Mouse (Mus musculus) bone marrow macrophage, adult 2 months (primary cell): ENCODE data around the gene Hspa2. TPM values are rescaled to one million over a fixed set of nuclear protein-coding genes. Genes with fewer than 3 reads are reported as not detected.

ENCODE experiments used
- H3K27ac ChIP-seq: 2 replicates; pipeline ENCODE4 v1.5.1; 2012; ENCODE audit warnings: low read depth, low read length; ENCODE audit not compliant: insufficient read depth
- H3K4me1 ChIP-seq: 2 replicates; pipeline ENCODE4 v1.6.1; 2012; ENCODE audit warnings: low read length; ENCODE audit not compliant: control insufficient read depth, insufficient read depth
- H3K4me3 ChIP-seq: 2 replicates; pipeline ENCODE4 v1.5.1; 2012; ENCODE audit warnings: mild to moderate bottlenecking, low read length, moderate library complexity; ENCODE audit not compliant: insufficient read depth
- CTCF ChIP-seq: IDR thresholded peaks from 2 replicates; pipeline ENCODE4 v1.5.1; 2012; ENCODE audit warnings: low read depth, mild to moderate bottlenecking, low read length, moderate library complexity
- POLR2A ChIP-seq: IDR thresholded peaks from 2 replicates; pipeline ENCODE4 v1.6.1; 2012; ENCODE audit warnings: mild to moderate bottlenecking, low read depth, low read length, borderline replicate concordance
- polyA plus RNA-seq: library from polyadenylated mRNA; stranded (reverse); fragments of >200 nt; gene quantifications from 2 replicates; pipeline ENCODE4 v1.2.4, GENCODE M21; 2012; ENCODE audit not compliant: missing spikeins, insufficient read depth, insufficient read length

The Hspa2 gene
- polyA plus RNA-seq, 1 experiment = 8.0 TPM

DNA sequence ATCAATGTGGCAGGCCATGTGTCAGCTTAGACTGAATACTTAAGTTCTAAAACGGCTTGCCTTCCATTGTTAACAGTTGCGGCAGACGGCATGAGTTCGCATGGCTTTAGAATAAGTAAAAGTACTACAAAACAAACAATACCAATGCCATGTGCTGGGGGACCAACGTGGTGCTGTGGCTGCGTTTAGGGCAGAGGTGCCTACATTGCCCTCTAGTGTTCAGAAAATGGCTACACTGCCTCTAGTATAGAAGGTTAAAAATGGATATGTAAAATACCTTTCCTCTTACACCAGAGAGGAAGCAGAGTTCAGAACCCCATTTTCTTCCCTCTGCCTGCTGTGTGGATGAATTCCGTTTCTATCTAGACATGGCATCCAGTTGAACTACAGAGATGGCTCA is 27.3 kb upstream of the Hspa2 start:
- peak; percentile 50 for TF ChIP-seq CTCF
- no peak for TF ChIP-seq POLR2A
- H3K27ac ChIP-seq = peak overlapping the region; percentile 45
- peaks cover 50% of the 10 kb centered on the region for H3K4me1 ChIP-seq
- peak overlapping the region; percentile 6; the same call in 1 of the 2 replicates for H3K4me3 ChIP-seq

DNA sequence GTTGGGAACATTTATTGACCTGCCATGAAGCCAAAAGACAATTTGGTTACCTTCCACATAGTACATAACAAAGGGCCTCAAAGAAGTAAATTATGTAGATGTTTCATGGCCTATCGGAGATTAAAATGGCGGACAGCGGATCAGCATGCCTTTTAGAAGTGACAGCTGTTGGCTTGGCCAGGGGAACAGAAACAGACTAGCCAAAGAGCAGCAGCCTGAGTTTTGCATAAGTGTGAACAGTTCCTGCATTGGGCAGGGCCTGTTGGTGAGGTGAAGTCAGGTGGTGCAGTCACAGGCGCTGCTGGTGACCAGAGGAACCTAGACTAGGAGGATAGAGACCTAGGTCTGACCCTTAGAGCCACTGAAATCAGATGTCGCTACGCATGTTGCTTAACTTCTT is 26.9 kb upstream of the Hspa2 start:
- Histone ChIP-seq H3K4me1 (peaks cover 50% of the 10 kb centered on the region), H3K27ac (peak overlapping the region; percentile 20), H3K4me3 (no peak overlapping the region)
- no peak for TF ChIP-seq POLR2A
- 0 out of 2 replicates have a peak, but pooled peaks have one; percentile 5 for TF ChIP-seq CTCF

DNA sequence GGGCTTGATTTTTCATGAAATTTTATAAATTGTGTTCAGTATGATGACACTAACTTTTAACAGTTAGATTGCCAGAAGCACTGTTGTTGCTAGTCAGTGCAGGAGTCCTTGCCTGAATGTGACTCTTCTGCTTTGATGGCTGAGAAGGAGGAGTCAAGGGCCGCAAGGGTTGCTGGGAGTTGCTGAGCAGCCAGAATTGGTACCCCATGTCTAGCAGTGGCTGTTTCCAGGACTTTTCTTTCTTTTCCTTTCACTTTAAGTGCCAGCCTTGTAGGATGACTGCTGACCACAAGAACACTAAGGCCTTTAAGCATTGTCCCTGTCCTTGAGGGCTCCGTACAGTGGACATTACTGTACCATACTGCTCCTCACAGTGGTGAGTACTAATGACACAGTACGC is 26.2 kb upstream of the Hspa2 start:
- peak overlapping the region; percentile 60 for H3K27ac ChIP-seq
- H3K4me3 ChIP-seq = peak overlapping the region; percentile 20; the same call in 1 of the 2 replicates
- peaks cover 45% of the 10 kb centered on the region for H3K4me1 ChIP-seq
- TF ChIP-seq CTCF = no peak
- TF ChIP-seq POLR2A = no peak

DNA sequence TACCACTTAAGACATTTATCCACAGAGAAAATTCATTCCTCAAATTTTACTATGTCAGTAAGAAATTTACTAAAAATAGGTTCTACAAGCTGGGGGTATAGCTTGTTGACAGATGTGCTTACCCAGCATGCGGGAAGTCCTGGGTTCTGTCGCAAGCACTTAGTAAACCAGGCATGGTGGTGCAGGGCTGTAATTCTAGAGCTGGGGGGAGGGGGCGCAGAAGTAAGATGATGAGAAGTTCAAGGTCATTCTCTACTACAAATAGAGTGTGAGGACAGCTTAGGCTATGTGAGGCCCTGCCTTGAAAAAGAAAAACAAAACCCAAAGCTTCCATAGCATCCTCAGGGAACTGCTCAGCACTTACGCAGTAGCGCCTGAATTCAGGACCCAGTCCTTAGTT is 25.4 kb upstream of the Hspa2 start:
- no peak overlapping the region for H3K4me3 ChIP-seq
- no peak overlapping the region for H3K27ac ChIP-seq
- no peak for TF ChIP-seq CTCF
- TF ChIP-seq POLR2A = no peak
- peaks cover 40% of the 10 kb centered on the region for H3K4me1 ChIP-seq

DNA sequence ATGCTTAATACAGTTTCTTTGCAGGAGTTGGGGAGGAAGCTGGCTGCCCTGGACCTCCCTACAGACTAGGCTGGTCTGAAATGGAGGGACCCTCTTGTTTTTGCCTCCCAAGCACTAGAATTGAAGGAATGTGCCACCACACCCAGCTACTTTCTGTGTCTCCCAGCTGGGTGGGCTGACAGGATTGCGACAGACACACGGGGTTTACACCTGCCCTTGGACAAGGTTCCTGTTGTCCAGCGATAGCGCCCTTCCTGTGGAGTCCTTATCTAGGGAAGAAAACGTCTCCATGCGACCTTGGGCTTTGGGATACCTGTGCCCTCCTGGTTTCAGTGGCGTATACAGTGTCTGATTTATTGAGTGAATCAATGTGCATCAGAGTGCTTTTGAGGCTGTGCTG is 23.8 kb upstream of the Hspa2 start:
- Histone ChIP-seq H3K4me3 (no peak overlapping the region), H3K4me1 (peaks cover 32% of the 10 kb centered on the region), H3K27ac (no peak overlapping the region)
- no peak for TF ChIP-seq CTCF
- no peak for TF ChIP-seq POLR2A

GRCm38 (mm10) chr12:76385342-76385741 is 18.6 kb upstream of the Hspa2 start:
- TF ChIP-seq POLR2A (no peak), CTCF (no peak)
- Histone ChIP-seq H3K27ac (no peak overlapping the region), H3K4me1 (peaks cover 4% of the 10 kb centered on the region), H3K4me3 (no peak overlapping the region)

DNA sequence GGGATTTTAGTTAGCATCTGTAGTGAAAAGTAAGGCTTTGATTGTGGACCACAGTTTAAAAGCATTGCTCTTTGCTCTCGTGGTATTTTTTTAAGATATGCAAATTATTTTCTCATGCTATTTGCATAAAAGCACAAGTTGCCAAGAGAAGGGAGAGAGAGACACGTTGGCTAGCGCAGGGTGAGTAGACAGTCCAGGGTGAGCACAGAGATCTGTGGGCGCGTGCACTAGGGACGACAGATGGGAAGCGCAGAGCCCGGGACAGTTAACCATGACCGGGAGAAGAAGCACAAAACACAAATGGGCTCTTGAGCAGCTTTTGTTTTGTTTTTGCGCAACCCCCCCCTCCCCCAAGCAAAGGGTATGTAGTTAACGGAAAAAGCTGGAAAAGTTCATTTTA is 15.2 kb upstream of the Hspa2 start:
- Histone ChIP-seq H3K4me1 (peaks cover 24% of the 10 kb centered on the region), H3K4me3 (no peak overlapping the region), H3K27ac (no peak overlapping the region)
- no peak for TF ChIP-seq CTCF
- no peak for TF ChIP-seq POLR2A

DNA sequence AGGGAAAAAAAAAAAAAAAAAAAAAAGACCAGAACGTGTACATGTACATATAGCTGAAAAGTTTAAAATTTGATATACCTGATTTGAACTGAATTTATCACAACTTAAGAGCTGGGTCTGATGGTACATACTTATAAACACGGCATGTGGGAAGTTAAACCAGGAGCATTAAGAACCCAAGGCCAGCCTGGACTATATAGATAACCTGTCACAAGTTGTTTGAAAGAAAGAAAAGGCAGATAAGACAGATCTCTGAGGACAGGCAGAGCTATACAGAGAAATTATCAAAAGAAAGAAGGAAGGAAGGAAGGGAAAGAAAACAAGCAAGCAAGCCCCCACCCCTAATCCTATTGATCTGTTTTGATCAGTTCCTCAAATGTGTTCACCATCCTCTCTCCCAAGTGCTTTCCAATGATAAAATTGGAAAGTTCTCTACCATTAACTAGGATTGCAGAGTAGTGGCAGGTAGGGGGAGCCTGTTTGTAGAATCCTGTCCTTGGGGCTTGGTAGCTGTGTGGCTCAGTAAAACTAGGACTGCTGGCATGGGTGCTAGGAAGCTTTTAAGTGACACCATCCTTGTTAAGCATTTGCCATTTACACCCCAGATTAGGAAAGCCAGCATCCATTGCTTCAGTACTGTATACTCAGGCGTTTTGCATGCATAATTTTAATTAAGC is 12.2 kb upstream of the Hspa2 start:
- Histone ChIP-seq H3K4me1 (peaks cover 24% of the 10 kb centered on the region), H3K4me3 (no peak overlapping the region), H3K27ac (no peak overlapping the region)
- TF ChIP-seq CTCF (no peak), POLR2A (no peak)

DNA sequence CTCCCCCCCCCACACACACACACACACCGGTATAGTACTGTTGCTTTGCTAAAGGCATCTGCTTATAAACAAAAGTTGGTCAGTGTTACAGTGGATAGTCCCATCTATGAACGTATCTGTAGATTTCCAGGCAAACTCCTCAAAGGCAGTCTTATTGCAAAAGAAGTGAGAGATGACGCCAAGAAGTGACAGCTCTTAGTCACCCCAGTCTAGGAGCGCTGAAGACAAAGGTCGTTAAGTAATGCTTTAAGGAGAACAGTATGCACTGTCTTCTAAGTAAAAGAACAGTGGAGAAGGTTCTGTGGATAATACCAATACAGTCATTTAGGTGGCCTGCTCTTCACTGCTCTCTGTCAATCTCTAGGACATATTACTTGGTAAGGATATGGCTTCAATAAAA is 11.0 kb upstream of the Hspa2 start:
- H3K4me1 ChIP-seq = peaks cover 24% of the 10 kb centered on the region
- peak overlapping the region; percentile 16; the same call in 1 of the 2 replicates for H3K27ac ChIP-seq
- TF ChIP-seq CTCF (no peak), POLR2A (no peak)
- H3K4me3 ChIP-seq = no peak overlapping the region

- no peak for TF ChIP-seq CTCF
- TF ChIP-seq POLR2A = no peak
- Histone ChIP-seq H3K4me1 (peaks cover 6% of the 10 kb centered on the region), H3K27ac (no peak overlapping the region), H3K4me3 (no peak overlapping the region)
Measured at GRCm38 (mm10) chr12:76397281-76397680, 6.7 kb upstream of the Hspa2 start.
